Mouse (Mus musculus) neural tube, embryonic 11.5 days (tissue): Measurements from ENCODE around the gene Trim65. TPM values are rescaled to one million over a fixed set of nuclear protein-coding genes. Genes with fewer than 3 reads are reported as not detected.
A peak's percentile ranks its signal among the peaks of the same experiment; 100 is the strongest.

Experiments
- ATAC-seq: fragments of 200-750 bp; cut with Nextera tagmentation; 2 replicates; pipeline ENCODE4 v1.8.0; 2017; ENCODE audit warnings: moderate number of reproducible peaks, mild to moderate bottlenecking, moderate TSS enrichment, moderate library complexity; ENCODE audit not compliant: insufficient read depth, low FRiP score, low TSS enrichment
- DNase-seq: peaks from one replicate; pipeline ENCODE4 v3.0.0-alpha.2; 2015; ENCODE audit warnings: low spot score
- H3K27ac ChIP-seq: fragments of 300-500 bp; sonication (generic); 2 replicates; pipeline ENCODE4 v1.5.1; 2014; ENCODE audit warnings: low read depth, mild to moderate bottlenecking, low read length
- H3K27me3 ChIP-seq: fragments of 300-500 bp; sonication (generic); 2 replicates; pipeline ENCODE4 v1.6.1; 2014; ENCODE audit warnings: mild to moderate bottlenecking, low read length, mixed read lengths; ENCODE audit not compliant: control insufficient read depth, insufficient read depth
- H3K36me3 ChIP-seq: fragments of 300-500 bp; sonication (generic); 2 replicates; pipeline ENCODE4 v1.6.1; 2014; ENCODE audit warnings: mild to moderate bottlenecking, low read length, moderate library complexity, mixed read lengths; ENCODE audit not compliant: control insufficient read depth, insufficient read depth
- H3K4me1 ChIP-seq: fragments of 300-500 bp; sonication (generic); 2 replicates; pipeline ENCODE4 v1.6.1; 2014; ENCODE audit warnings: low read length, mixed read lengths; ENCODE audit not compliant: control insufficient read depth, insufficient read depth
- H3K4me2 ChIP-seq: fragments of 300-500 bp; sonication (generic); 2 replicates; pipeline ENCODE4 v1.6.1; 2014; ENCODE audit warnings: low read depth, mild to moderate bottlenecking, moderate library complexity
- H3K4me3 ChIP-seq: fragments of 300-500 bp; sonication (generic); 2 replicates; pipeline ENCODE4 v1.5.1; 2014; ENCODE audit warnings: low read depth, low read length
- H3K9ac ChIP-seq: fragments of 300-500 bp; sonication (generic); 2 replicates; pipeline ENCODE4 v1.6.1; 2014; ENCODE audit warnings: mild to moderate bottlenecking, low read length
- H3K9me3 ChIP-seq: fragments of 300-500 bp; sonication (generic); 2 replicates; pipeline ENCODE4 v1.6.1; 2016; ENCODE audit warnings: low read length; ENCODE audit not compliant: control insufficient read depth
- WGBS: fragments of 180-500 bp; shearing (Covaris S2); extraction: QIAGEN DNeasy Blood & Tissue Kit; methylation state at CpG from one replicate; pipeline ENCODE4 v1.1.7; 2014; 5-methylcytosine and 5-hydroxymethylcytosine counted together
- polyA plus RNA-seq: library from polyadenylated mRNA; unstranded; fragments of >200 nt; fragmentation: Nextera tagmentation; extraction: Ambion mirVana; gene quantifications from 2 replicates; pipeline ENCODE4 v1.2.1, GENCODE M21; 2014

Gene Trim65
- polyA plus RNA-seq, 1 experiment from 2014 or later = 1.6 TPM

DNA sequence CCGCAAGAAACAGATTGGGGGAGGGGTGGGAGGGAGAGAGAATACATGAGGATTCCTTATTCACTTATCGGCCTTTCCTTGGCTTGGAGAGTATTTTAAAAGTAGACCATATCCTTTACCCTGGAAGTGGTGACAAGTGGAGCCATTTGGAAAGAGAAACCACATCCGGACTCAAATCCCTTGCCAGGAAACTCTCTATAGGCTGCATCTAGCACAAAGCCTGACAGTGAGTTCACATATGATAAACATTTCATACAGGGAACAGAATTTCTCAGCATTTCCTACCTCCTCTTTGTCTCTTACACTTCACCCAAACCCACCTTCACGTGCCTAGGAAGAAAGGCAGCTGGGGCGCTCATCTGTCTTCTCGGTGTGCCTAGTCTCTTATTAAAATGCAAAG lies 36.3 kb upstream of the Trim65 start:
- Histone ChIP-seq H3K4me2 (peak overlapping the region; percentile 84), H3K4me1 (peaks cover 10% of the 10 kb centered on the region), H3K9me3 (no peaks in the 10 kb centered on the region), H3K27me3 (no peaks in the 10 kb centered on the region), H3K27ac (peak overlapping the region; percentile 87), H3K36me3 (no peaks in the 10 kb centered on the region), H3K4me3 (peak overlapping the region; percentile 80), H3K9ac (peak overlapping the region; percentile 89)
- DNase-seq (peak; percentile 15), ATAC-seq (no peak)
- 15% methylated on average over 6 of the region's 6 CpGs for WGBS

DNA sequence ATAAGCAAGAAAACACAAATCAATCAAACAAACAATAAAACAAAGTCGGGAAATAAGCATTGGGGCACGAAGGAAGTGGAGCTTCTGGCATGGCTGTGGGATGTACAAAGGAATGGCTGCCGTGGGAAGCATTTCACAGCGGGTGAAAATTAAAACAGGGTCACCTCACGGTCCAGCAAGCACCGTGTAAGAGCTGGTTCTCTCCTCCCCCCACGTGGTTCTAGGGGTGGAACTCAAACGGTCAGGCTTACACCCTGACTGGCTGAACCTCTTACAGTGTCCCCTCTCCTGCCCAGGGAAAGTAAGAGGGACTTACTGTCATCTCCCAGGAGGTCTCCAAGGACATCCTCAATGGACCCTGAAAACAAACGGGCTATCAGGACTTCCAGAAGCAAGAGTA lies 32.1 kb upstream of the Trim65 start:
- H3K4me1 ChIP-seq = peaks cover 10% of the 10 kb centered on the region
- ATAC-seq (peak; percentile 76; the same call in 1 of the 2 replicates), DNase-seq (peak; percentile 41)
- no peak overlapping the region for H3K4me3 ChIP-seq
- no peaks in the 10 kb centered on the region for H3K9me3 ChIP-seq
- H3K4me2 ChIP-seq = no peak overlapping the region
- no peak overlapping the region; the same call in 1 of the 2 replicates for H3K9ac ChIP-seq
- H3K27me3 ChIP-seq = no peaks in the 10 kb centered on the region
- H3K27ac ChIP-seq = no peak overlapping the region
- H3K36me3 ChIP-seq = peaks cover 2% of the 10 kb centered on the region; the same call in 1 of the 2 replicates
- WGBS = 28% methylated on average over 9 of the region's 9 CpGs

DNA sequence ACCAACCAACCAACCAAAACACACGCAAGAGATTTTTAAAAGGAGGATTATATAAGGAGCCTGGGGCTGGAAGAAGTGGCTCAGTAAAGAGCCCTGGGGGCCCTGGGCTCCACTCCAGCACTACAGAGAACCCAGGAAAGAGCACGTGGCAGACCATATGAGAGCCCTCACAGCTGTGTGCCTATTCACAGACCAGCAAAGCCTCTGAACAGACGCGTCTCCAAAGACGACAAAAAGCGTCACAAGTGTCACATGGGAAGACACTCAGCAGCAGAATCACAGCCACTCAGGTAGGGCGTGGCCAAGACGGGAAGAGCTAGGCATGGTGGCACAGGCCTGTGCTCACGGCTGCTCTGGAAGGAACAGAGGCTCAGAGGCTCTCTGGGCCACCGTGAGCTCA lies 31.2 kb upstream of the Trim65 start:
- H3K27me3 ChIP-seq = no peaks in the 10 kb centered on the region
- ATAC-seq (no peak), DNase-seq (no peak)
- no peak overlapping the region for H3K4me2 ChIP-seq
- no peak overlapping the region for H3K9ac ChIP-seq
- no peak overlapping the region for H3K27ac ChIP-seq
- peaks cover 10% of the 10 kb centered on the region for H3K4me1 ChIP-seq
- H3K9me3 ChIP-seq = no peaks in the 10 kb centered on the region
- 74% methylated on average over 10 of the region's 10 CpGs for WGBS
- no peak overlapping the region for H3K4me3 ChIP-seq
- H3K36me3 ChIP-seq = peaks cover 2% of the 10 kb centered on the region; the same call in 1 of the 2 replicates

DNA sequence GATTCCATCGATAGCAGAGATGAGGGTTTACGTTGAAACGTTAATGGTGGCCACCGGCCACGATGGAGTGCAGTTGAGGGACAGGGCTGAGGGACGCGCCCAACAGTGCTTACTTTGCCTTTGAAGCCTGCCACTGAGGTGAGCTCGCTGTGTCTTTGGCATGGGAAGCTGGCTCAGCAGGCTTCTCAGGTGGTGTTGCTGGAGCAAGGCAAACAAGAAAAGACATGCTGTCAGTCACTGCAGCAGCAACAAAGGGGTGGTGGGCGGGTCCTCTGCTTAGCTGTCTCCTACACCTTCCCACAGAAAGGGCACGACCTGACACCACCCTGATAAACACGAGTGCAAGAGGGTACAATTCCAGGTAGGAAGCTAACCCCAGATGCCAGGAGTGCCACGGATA lies 30.4 kb upstream of the Trim65 start:
- Histone ChIP-seq H3K36me3 (peaks cover 2% of the 10 kb centered on the region; the same call in 1 of the 2 replicates), H3K27ac (no peak overlapping the region)
- ATAC-seq = no peak

DNA sequence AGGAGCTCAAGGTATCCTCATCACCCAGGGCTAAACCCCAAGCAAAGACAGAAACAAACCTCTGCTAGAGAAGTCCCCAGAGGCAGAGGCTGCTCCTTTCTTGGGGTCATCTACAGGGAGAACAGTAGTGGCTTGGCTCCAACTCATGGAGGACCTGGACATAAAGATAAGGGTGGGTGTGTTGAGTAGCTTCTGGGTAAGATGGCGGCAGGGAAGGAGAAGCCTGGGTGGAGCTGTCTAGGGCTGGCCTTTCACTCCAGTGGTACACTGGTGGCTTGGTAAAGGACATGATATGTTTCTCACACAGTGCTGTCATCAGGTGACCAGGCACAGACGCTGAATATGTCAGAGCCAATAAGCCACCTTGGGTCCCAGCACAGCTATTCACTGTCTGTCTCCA lies 20.0 kb upstream of the Trim65 start:
- DNase-seq = no peak
- ATAC-seq = no peak
- H3K4me1 ChIP-seq = no peaks in the 10 kb centered on the region
- no peaks in the 10 kb centered on the region for H3K9me3 ChIP-seq
- H3K27me3 ChIP-seq = no peaks in the 10 kb centered on the region
- H3K9ac ChIP-seq = no peak overlapping the region
- H3K4me3 ChIP-seq = no peak overlapping the region
- H3K27ac ChIP-seq = no peak overlapping the region
- WGBS = 91% methylated on average over 2 of the region's 2 CpGs
- H3K4me2 ChIP-seq = no peak overlapping the region
- peaks cover 55% of the 10 kb centered on the region for H3K36me3 ChIP-seq

More for the DNA sequence above, 30.4 kb upstream of the Trim65 start:
- no peak overlapping the region for H3K4me2 ChIP-seq
- DNase-seq = no peak
- no peak overlapping the region for H3K4me3 ChIP-seq
- no peaks in the 10 kb centered on the region for H3K9me3 ChIP-seq
- H3K27me3 ChIP-seq = no peaks in the 10 kb centered on the region
- no peak overlapping the region for H3K9ac ChIP-seq
- WGBS = 72% methylated on average over 12 of the region's 12 CpGs
- H3K4me1 ChIP-seq = peaks cover 3% of the 10 kb centered on the region

DNA sequence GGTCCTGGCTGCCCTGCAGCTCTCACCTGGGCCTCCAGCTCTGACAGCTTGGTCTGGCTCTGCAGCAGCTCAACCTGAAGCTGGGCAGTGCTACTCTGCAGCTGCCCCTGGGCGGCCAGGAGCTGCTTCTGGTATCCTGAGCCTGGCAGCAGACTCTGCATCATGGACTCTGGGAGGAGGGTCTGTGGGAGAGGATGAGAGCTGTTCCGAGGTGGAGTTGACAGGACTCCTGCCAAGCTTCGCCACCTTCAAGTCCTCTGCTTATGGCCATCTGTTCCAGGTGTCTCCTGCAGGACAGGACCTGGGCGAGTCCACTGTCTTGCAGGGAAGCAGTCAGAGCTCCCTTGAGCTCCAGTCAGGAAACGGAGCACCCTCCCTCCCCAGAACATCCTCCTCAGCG lies 18.4 kb upstream of the Trim65 start:
- no peak for ATAC-seq

DNA sequence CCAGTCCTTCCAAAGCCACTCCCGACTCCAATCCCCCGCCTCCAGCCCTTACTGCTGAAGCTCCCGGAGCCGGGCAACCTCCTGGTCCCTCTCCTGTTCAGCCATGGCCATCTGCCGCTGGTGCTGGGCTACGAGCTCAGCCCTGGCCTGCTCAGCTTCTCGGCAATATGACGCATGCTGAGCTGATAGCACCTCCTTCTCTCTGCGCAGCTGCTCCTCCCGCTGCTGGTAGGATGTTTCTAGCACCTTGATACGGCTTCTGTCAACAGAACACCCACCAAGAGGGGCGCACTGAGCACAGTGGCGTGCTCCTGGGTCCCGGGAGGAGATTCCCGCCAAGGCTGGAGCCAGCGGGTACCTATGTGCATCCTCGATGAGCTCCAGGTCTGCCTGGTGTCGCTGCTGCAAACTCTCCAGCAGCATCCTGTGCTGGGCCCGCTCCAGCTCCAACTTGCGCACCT lies 17.9 kb upstream of the Trim65 start:
- no peaks in the 10 kb centered on the region for H3K4me1 ChIP-seq
- WGBS = 55% methylated on average over 20 of the region's 20 CpGs
- ATAC-seq = no peak

More for the DNA sequence above, 18.4 kb upstream of the Trim65 start:
- no peak for DNase-seq
- Histone ChIP-seq H3K9ac (no peak overlapping the region), H3K9me3 (no peaks in the 10 kb centered on the region), H3K4me3 (no peak overlapping the region), H3K4me2 (no peak overlapping the region), H3K4me1 (no peaks in the 10 kb centered on the region), H3K27ac (no peak overlapping the region), H3K36me3 (peaks cover 54% of the 10 kb centered on the region), H3K27me3 (no peaks in the 10 kb centered on the region)
- WGBS = 88% methylated on average over 6 of the region's 6 CpGs

DNA sequence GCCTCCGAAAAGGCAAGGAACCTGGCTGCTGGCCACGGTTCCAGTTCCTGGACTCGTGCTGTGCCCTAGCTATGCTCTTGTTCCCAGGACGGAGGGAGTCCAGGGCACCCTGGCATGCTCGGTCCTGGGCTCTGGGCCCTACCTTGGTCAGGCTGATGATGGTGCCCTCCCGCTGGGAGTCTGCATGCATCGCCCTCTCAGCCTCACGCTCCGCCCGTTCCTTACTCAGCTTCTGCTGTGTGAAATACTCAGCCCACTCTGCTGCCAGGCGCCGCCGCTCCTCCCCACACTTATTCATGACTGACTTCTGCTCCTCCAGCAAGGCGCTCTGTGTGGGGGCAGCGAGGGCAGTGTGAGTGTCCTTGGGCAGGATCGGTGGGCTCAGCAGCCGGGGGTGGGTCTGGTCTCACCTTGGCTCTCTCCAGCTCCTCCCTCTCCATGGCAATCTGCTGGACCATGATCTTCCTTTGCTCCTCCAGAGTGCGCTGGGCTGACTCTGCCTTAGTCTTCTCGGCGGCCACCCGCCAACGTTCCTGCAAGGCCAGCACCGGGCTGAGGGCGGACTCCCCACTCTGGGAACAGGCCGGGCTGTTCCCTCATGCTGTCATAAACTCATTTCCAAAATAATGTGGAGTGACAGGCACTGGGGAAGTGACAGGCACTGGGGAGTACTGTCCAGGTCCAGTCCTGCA lies 15.5 kb upstream of the Trim65 start:
- Histone ChIP-seq H3K4me1 (no peaks in the 10 kb centered on the region), H3K4me2 (no peak overlapping the region), H3K27me3 (no peaks in the 10 kb centered on the region), H3K27ac (no peak overlapping the region), H3K9me3 (no peaks in the 10 kb centered on the region), H3K4me3 (no peak overlapping the region), H3K9ac (no peak overlapping the region), H3K36me3 (peaks cover 36% of the 10 kb centered on the region)
- DNase-seq (no peak), ATAC-seq (no peak)
- 80% methylated on average over 25 of the region's 25 CpGs for WGBS

More for the DNA sequence above, 17.9 kb upstream of the Trim65 start:
- Histone ChIP-seq H3K4me2 (no peak overlapping the region), H3K27ac (no peak overlapping the region), H3K36me3 (peaks cover 50% of the 10 kb centered on the region), H3K4me3 (no peak overlapping the region), H3K9ac (no peak overlapping the region), H3K27me3 (no peaks in the 10 kb centered on the region), H3K9me3 (no peaks in the 10 kb centered on the region)
- DNase-seq = no peak
